Mouse (Mus musculus) kidney, postnatal 0 days (tissue): ENCODE results near the gene Kirrel3. TPM values are rescaled to one million over a fixed set of nuclear protein-coding genes. Genes with fewer than 3 reads are reported as not detected.

Experiments used
- ATAC-seq: fragments of 200-750 bp; cut with Nextera tagmentation; replicated peaks from 2 replicates; pipeline ENCODE4 v1.8.0; 2017; ENCODE audit warnings: low read depth, moderate number of reproducible peaks, moderate TSS enrichment, moderate library complexity; ENCODE audit not compliant: low FRiP score
- DNase-seq: peaks from one replicate; pipeline ENCODE4 v3.0.0-alpha.2; 2016; ENCODE audit warnings: low spot score
- H3K27ac ChIP-seq: fragments of 300-500 bp; sonication (generic); 2 replicates; pipeline ENCODE4 v1.5.1; 2014; ENCODE audit warnings: mild to moderate bottlenecking
- H3K27me3 ChIP-seq: fragments of 300-500 bp; sonication (generic); 2 replicates; pipeline ENCODE4 v1.6.1; 2014; ENCODE audit warnings: low read length, mixed read lengths; ENCODE audit not compliant: insufficient read depth
- H3K36me3 ChIP-seq: fragments of 300-500 bp; sonication (generic); 2 replicates; pipeline ENCODE4 v1.6.1; 2014; ENCODE audit warnings: low read length, mixed read lengths; ENCODE audit not compliant: insufficient read depth
- H3K4me1 ChIP-seq: fragments of 300-500 bp; sonication (generic); replicated peaks from 2 replicates; pipeline ENCODE4 v1.6.1; 2014; ENCODE audit warnings: antibody characterized with exemption, low read length, mixed read lengths; ENCODE audit not compliant: insufficient read depth
- H3K4me2 ChIP-seq: fragments of 300-500 bp; sonication (generic); 2 replicates; pipeline ENCODE4 v1.6.1; 2014; ENCODE audit warnings: mild to moderate bottlenecking, low read length, moderate library complexity, mixed read lengths
- H3K4me3 ChIP-seq: fragments of 300-500 bp; sonication (generic); replicated peaks from 2 replicates; pipeline ENCODE4 v1.5.1; 2014; ENCODE audit warnings: low read depth, low read length
- H3K9ac ChIP-seq: fragments of 300-500 bp; sonication (generic); 2 replicates; pipeline ENCODE4 v1.6.1; 2014; ENCODE audit warnings: low read depth, low read length
- H3K9me3 ChIP-seq: fragments of 300-500 bp; sonication (generic); replicated peaks from 2 replicates; pipeline ENCODE4 v1.6.1; 2016; ENCODE audit warnings: low read length, inconsistent platforms, mixed read lengths
- CTCF ChIP-seq: IDR thresholded peaks from 2 replicates; pipeline ENCODE4 v1.5.1; 2016; ENCODE audit warnings: antibody characterized with exemption, low read depth, mild to moderate bottlenecking, moderate library complexity
- WGBS: fragments of 180-500 bp; shearing (Covaris S2); extraction: QIAGEN DNeasy Blood & Tissue Kit; methylation state at CpG from one replicate; pipeline ENCODE4 v1.1.7; 2014; 5-methylcytosine and 5-hydroxymethylcytosine counted together
- polyA plus RNA-seq: library from polyadenylated mRNA; unstranded; fragments of >200 nt; fragmentation: Nextera tagmentation; extraction: Ambion mirVana; gene quantifications from 2 replicates; pipeline ENCODE4 v1.2.1, GENCODE M21; 2015

Gene Kirrel3
- polyA plus RNA-seq, 1 experiment from 2014 or later, result 0.82 TPM

GRCm38 (mm10) chr9:34750887-34751286 lies 265.2 kb downstream of the Kirrel3 start:
- 40% methylated on average over 2 of the region's 2 CpGs for WGBS
- TF ChIP-seq CTCF, result no peak
- no peak for DNase-seq

GRCm38 (mm10) chr9:34752076-34752800 lies 266.5 kb downstream of the Kirrel3 start:
- H3K4me2 ChIP-seq, result no peak overlapping the region
- H3K27me3 ChIP-seq, result no peaks in the 10 kb centered on the region
- no peak overlapping the region for H3K9ac ChIP-seq
- H3K27ac ChIP-seq, result no peak overlapping the region
- H3K4me1 ChIP-seq, result no peaks in the 10 kb centered on the region
- WGBS, result 85% methylated on average over 5 of the region's 5 CpGs
- no peaks in the 10 kb centered on the region for H3K9me3 ChIP-seq
- H3K36me3 ChIP-seq, result no peaks in the 10 kb centered on the region
- DNase-seq (no peak), ATAC-seq (no peak)
- TF ChIP-seq CTCF, result no peak
- no peak overlapping the region for H3K4me3 ChIP-seq

More at GRCm38 (mm10) chr9:34750887-34751286, 265.2 kb downstream of the Kirrel3 start:
- H3K27ac ChIP-seq, result no peak overlapping the region
- no peaks in the 10 kb centered on the region for H3K27me3 ChIP-seq
- H3K9me3 ChIP-seq, result no peaks in the 10 kb centered on the region
- H3K4me2 ChIP-seq, result no peak overlapping the region
- ATAC-seq, result peak; percentile 77
- no peaks in the 10 kb centered on the region for H3K4me1 ChIP-seq
- H3K36me3 ChIP-seq, result no peaks in the 10 kb centered on the region
- no peak overlapping the region for H3K9ac ChIP-seq
- H3K4me3 ChIP-seq, result no peak overlapping the region

GRCm38 (mm10) chr9:34752801-34753170 lies 267.1 kb downstream of the Kirrel3 start:
- Histone ChIP-seq H3K4me3 (no peak overlapping the region), H3K27me3 (no peaks in the 10 kb centered on the region), H3K36me3 (no peaks in the 10 kb centered on the region), H3K27ac (no peak overlapping the region), H3K4me1 (no peaks in the 10 kb centered on the region), H3K4me2 (no peak overlapping the region), H3K9me3 (no peaks in the 10 kb centered on the region), H3K9ac (no peak overlapping the region)
- DNase-seq (peak; percentile 83), ATAC-seq (no peak)
- peak; percentile 95 for TF ChIP-seq CTCF
- 18% methylated on average over 4 of the region's 4 CpGs for WGBS

- DNase-seq, result no peak
- Histone ChIP-seq H3K27me3 (no peaks in the 10 kb centered on the region), H3K36me3 (no peaks in the 10 kb centered on the region), H3K27ac (no peak overlapping the region), H3K9me3 (no peaks in the 10 kb centered on the region), H3K4me1 (no peaks in the 10 kb centered on the region), H3K4me3 (no peak overlapping the region), H3K4me2 (no peak overlapping the region), H3K9ac (no peak overlapping the region)
- ATAC-seq, result no peak
- TF ChIP-seq CTCF, result no peak
- 87% methylated on average over 5 of the region's 5 CpGs for WGBS
These were observed 268.2 kb downstream of the Kirrel3 start for GRCm38 (mm10) chr9:34753891-34754290.

- no peak for TF ChIP-seq CTCF
- no peak overlapping the region for H3K27ac ChIP-seq
- H3K4me3 ChIP-seq, result no peak overlapping the region
These were observed 268.9 kb downstream of the Kirrel3 start for GRCm38 (mm10) chr9:34754523-34755097.

GRCm38 (mm10) chr9:34756055-34756454 lies 270.4 kb downstream of the Kirrel3 start:
- no peak for ATAC-seq
- no peak overlapping the region for H3K9ac ChIP-seq
- TF ChIP-seq CTCF, result no peak
- DNase-seq, result no peak
- 84% methylated on average over 7 of the region's 7 CpGs for WGBS
- H3K4me2 ChIP-seq, result no peak overlapping the region
- H3K36me3 ChIP-seq, result no peaks in the 10 kb centered on the region
- H3K27ac ChIP-seq, result no peak overlapping the region
- no peaks in the 10 kb centered on the region for H3K9me3 ChIP-seq
- no peaks in the 10 kb centered on the region for H3K4me1 ChIP-seq
- H3K27me3 ChIP-seq, result no peaks in the 10 kb centered on the region
- no peak overlapping the region for H3K4me3 ChIP-seq

More at GRCm38 (mm10) chr9:34754523-34755097, 268.9 kb downstream of the Kirrel3 start:
- Histone ChIP-seq H3K36me3 (no peaks in the 10 kb centered on the region), H3K9me3 (no peaks in the 10 kb centered on the region), H3K4me2 (no peak overlapping the region), H3K9ac (no peak overlapping the region), H3K4me1 (no peaks in the 10 kb centered on the region), H3K27me3 (no peaks in the 10 kb centered on the region)
- no peak for DNase-seq
- no peak for ATAC-seq
- WGBS, result 86% methylated on average over 6 of the region's 6 CpGs

- Histone ChIP-seq H3K4me3 (no peak overlapping the region), H3K4me1 (no peaks in the 10 kb centered on the region), H3K27ac (no peak overlapping the region), H3K36me3 (no peaks in the 10 kb centered on the region), H3K4me2 (no peak overlapping the region), H3K9me3 (no peaks in the 10 kb centered on the region), H3K9ac (no peak overlapping the region), H3K27me3 (no peaks in the 10 kb centered on the region)
- WGBS, result 35% methylated on average over 5 of the region's 5 CpGs
- no peak for DNase-seq
- TF ChIP-seq CTCF, result no peak
- ATAC-seq, result no peak
These were observed 273.2 kb downstream of the Kirrel3 start for GRCm38 (mm10) chr9:34758925-34759324.
